Mouse (Mus musculus): ENCODE measurements around the gene Pip5k1c.

The Pip5k1c gene

DNA sequence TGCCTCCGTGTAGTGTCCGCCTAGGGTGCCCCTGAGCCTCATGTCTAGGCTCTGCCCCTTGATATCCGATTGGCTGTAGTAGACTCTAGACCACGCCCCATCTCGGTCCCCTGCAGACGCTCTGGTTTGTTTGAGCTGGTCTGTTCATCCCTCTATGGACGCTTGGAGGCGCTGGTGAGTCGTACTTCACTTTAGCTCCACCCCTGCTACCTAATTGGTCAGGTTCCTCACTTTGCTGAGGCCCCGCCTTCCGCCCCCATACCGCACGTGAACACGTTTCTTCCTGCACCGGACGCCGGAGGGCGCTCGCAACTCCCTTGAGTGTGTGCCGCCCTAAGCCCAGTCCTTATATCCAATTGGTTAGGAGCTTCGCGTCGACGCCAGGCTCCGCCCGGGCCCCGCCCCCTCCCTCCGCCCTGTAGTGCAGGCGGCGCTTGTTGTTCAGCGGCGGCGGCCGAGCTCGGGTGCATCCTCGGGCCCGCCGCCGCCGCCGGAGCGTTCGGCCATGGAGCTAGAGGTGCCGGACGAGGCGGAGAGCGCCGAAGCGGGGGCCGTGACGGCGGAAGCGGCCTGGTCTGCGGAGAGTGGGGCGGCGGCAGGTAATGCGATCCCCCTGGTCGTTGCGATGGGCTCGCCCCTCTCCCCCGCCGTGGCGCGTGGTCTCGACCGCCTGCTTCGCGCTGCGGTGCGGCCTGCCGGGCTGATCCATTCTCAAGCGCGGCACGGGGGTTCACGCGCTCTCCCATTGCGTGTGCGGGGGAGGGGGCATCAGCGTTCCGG, at the start of gene Pip5k1c:
Gene Pip5k1c, plus strand, starts transcription at position 410 of the 780 bp plus-strand sequence.
- peak; percentile 99 to 100 for DNase-seq

DNA sequence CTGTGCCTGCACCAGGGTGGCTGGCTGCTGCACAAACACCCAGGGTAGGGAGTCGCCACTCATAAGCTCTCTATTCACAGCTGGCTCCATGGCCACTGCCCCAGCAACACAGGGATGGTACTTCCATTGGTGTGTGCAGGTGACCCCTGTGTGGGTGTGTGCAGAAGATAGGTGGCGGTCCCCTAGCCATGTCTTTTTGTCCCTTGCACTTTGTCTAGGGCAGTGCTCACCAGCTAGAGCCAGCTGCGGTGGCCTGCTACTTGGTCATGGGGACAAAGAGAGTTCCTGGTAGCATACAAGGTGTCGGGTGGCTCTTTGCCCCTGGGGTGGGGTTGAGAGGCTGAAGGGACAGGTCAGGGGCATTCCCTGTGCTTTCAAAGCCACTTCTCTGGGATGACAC, 48.6 kb upstream of the Pip5k1c start:
- DNase-seq = no peak

DNA sequence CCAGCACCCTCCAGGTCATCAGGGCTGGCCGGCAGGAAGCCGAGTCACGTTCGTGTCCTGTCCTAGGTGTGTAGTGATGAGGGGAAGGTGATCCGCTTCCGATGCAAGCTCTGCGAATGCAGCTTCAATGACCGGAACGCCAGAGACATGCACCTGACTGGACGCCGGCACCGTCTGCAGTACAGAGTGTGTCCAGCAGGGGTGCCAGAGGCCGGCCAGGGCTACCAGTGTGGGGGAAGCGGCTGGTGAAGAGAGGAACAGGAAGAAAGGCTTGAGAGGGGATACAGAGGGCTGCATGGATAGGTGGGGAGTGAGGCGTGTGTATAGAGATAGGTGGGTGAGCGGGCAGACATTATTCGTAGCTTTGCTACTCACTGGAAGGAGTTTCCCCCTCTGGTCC, 48.2 kb upstream of the Pip5k1c start:
- peak; percentile 79 to 84 for DNase-seq

DNA sequence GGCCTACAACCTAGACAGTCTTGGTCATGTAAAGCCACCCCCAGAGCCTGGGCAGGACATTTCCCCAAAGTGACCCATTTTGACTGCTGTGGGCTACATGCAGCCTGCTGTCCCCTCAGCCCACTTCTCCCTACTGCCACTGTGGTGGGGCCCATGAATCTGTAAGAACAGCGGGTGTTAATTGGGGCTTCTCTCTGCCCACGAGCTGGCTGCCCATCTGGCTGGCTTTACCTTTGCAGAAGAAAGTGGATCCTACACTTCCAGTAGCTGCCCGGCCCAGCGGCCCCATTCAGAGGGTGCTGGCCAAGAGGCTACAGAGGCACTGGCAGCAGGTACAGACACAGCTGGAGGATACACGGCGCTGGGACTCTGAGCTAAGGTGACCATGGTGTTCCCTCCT, 47.6 kb upstream of the Pip5k1c start:
- DNase-seq = no peak

DNA sequence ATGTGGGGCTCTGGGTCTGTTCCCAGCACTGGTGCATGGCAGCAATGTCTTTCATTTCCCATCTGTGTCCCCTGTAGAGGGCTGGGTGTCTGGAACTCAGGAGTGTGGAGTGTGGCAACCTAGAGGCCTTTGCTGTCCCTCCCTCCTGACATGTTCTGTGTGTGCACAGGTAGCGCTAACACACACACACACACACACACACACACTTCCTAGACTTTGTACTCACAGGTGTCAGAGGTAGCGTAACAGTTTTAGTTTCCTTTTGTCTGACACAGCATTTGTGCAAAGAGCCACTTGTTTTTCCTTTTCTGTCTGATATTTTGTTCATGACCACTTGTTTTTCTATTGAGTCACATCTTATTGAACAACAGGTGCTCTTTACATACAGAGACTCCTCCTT, 45.0 kb upstream of the Pip5k1c start:
- DNase-seq = no peak

DNA sequence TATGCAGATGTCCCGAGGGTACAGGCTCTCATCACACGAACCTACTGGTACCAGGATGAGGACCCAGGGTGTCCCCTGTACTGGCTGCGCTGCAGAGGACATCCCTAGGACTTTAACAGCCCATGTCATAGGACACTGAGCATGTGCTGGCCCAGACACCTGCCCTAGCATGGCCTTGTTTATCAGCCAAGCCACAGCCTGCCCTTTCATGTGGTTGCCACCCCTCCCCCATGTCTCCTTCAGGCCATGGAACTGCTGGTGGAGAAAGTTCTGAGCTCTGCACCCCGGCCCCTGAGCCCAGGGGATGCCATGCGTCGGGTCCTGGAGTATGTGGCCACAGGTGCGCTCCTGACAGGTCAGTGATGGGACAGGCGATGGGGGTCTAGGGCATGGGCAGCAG, 43.3 kb upstream of the Pip5k1c start:
- peak in 1 of 2 experiments; percentile 25 for DNase-seq

DNA sequence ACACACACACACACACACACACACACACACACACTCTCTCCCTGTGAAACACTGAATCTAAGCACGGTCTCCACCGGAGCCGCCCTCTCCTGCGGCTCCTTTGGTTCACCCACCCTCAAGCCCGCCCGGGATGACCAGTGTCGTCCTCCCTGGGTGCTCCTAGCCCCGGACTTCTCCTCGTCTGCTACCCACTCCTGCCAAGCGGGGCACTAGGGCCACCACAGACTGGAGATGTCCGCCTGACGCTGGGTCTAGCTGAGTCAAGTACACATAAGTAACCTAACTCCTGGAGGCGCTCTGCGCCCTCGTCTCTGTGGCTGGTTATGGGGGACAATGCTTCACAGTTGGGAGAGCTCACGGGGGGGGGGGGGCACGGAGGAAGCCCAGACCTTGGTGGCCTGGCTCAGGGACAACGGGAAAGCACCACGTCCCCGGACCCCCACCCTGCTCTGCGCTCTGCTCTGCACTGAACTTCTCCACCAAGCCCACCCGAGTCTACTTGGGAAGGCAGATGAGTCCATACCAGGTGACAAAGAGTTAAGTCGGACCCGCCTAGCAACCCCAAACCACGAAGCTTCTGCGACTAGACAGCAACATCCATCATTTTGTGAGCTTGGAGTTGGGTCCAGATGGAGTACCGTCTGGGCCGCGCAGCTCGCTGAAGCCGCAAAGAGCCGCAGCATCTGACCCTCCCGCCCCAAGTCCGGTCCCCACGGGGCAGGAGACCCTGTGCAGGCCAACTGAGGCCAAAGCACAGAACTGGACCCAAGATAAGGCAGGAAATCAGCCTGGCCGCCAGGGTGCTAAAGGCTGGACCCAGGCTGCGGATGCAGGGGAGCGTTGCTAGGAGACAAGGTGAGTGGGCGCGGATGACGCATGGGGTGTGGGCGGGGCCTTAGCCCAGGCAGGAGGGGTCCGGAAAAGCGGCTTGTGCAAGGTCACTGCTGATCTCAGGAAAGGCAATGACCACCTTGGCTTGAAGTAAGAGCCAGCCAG, 40.0 kb upstream of the Pip5k1c start, which contains the start of gene Matk:
Gene Matk, plus strand, starts transcription at position 512 of the 996 bp plus-strand sequence.
- DNase-seq = peak; percentile 48 to 65

DNA sequence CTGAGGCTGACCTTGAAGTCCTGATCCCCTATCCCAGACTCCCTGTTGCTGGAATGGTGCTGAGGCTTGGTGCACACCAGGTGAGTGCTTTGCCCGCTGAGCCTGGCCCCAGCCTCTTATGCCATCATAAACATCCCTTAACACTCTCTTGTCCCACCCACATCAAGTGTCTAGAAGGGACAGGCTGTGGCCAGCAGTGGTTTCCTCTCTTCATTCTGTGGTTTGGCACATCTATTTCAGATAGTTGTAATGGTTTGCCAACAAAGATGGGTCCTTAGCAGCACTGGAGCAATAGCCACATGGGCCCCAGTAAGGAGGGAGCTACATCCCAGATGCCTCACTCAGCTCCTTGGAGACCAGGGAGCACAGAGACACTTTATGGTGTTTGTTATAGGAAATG, 37.9 kb upstream of the Pip5k1c start:
- DNase-seq = no peak

DNA sequence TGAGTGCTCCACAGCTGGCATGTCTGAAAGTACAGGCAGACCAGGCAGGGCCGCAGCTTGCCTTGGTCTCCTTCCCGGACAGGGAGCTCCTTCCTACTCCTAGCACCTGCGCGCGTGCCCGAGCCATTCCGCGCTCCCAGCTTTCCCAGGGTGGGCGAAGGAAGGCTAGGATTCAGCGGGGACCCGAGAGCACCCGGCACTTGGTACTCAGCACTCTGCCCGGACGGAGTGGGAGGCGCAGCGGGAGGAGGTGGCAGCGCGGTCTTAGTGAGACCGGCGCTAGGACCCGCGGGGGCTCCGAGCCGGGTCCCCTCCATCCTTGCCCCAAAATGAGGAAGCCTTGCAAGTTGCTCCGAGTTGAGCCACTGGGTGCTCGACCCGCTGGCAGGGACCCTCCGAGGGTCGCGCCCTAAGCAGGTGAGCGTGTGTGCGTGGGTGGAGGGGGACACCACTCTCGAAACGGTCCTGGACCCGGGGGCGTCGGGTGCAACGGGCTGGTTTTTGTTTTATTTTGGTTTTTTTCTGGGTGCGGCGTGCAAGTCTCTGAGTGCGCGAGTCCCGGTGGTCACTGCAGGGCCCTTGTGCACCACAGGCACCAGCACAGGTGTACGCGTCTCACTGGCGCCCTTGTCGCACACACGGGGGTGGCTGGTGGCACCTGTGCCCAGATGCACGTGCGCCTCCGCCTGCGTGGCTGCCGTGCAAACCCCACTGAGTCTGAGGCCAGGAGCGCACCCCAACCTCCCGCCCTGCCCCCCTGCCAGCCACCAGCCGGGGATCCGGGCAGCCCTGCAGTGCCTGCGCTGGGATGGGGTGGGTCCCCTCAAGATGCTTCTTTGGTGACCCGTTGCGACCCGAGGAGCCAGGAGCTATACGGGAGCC, 35.4 kb upstream of the Pip5k1c start:
- no peak for DNase-seq

DNA sequence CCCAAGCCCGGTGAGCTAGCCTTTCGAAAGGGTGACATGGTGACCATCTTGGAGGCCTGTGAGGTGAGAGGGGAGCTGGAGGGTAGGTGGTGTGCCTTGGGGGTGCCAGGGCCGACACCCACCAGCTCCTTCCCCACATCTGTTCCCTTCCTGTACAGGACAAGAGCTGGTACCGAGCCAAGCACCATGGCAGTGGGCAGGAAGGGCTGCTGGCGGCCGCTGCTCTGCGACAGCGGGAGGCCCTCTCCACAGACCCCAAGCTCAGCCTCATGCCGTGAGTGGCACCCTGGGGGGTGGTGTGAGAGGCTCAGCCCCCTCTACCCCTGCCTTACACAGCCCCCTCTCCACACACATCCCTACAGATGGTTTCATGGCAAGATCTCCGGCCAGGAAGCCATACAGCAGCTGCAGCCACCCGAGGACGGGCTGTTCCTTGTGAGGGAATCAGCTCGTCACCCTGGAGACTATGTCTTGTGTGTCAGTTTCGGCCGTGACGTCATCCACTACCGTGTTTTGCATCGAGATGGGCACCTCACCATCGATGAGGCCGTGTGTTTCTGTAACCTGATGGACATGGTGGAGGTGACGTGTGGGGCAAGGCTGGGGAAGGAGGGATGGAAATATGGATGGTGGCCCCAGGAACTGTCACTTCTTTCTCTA, 33.4 kb upstream of the Pip5k1c start:
- no peak for DNase-seq

DNA sequence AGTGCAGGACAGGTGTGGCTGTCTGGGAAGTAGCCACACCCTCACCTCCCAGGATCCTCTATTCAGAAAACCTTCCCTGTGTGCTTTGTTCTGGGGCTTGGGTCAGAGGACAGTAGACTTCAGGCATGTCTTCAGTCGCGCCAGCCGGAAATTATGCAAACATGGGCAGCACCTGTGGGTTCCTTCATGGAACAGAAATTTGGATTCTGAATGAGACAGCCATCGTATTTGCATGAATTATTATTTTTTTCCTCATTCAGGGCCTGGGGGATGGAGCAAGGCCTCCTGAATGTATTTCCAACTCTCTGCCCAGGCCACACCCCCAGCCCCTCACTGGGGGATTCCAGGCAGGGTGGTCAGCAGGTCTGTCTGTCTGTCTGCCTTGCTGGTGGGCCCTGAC, 31.7 kb upstream of the Pip5k1c start:
- no peak for DNase-seq

DNA sequence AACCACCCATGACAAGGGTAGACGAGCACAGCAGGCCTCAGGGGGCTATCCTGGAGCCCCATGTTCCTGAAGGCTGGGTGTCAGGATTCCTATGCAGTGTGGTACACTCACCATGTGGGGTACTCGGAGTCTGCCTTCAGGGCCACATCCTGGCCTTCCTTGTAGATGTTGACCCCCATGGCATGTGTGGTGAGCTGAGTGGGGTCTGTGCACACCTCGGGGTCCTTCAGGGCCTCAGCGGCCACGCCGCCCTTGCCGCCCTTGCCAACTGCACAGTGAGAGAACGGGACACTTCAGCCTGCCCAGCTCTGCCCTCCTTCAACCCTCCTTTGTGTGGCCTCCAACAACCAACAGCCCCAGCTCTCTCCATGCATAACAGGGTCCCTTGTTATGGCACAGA, 27.2 kb upstream of the Pip5k1c start:
- DNase-seq = no peak

DNA sequence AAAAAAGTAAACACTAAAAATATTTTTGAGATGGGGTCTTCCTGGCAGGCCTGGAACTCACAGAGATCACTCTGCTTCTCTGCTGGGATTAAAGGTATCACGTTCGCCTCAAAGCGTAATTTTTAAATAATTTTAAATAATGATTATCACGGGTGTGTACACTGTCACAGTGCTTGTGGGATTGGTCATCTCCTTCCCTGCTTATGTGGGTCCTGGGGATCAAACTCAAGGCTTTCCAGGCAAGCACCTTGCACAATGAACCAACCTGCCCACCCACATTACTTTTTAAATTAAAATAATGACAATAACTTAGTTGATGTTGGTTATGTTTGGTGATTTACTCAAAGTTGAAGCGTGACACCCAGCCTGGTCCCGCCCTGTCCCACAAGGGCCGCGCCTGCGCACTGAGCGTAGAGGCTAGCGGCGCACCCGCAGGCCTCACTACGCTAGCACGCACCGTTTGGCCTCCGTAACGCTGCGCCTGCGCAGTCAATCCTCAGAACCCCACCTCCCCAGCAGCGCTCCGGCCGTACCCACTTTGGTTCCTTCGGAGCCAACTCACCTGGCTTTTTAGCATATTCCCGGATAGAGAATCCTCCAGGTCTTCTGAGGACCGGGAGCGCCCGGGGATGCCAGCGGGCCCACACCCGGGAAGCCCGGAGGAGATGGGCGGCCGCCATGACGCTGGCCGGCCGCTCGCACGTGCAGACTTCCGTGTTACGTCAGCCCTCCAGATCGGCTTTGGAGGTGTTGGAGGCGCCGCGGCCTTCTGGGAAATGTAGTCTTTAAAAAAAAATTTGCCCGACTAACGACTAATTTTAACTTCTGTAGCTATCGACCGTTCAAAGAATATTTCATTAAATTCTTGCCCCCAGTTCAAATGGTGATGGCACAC, 26.3 kb upstream of the Pip5k1c start, which contains the start of the genes Mrpl54 and Apba3:
Gene Mrpl54, minus strand, starts transcription at position 724 of the 895 bp plus-strand sequence.
Gene Apba3, plus strand, starts transcription at position 750 of the 895 bp plus-strand sequence.
- DNase-seq = peak; percentile 97 to 98

DNA sequence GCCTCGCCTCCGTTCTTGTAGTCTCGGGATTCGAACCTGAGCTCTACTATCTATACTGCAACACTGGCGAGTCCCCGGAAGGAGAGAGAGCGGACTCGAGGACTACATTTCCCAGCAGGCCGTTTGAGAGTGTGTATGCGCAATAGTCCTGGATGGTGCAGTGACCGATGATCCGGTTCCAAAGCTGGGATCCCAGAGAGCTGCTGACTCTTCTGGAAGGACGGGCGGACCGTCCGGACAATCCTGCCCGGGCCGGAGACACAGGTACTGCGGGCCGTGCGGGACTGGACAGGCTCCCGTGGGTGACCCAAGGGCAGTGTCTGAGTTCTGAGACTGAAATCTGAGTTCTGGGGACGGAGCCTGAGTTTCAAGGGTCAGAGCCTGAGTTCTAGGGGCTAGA, 24.7 kb upstream of the Pip5k1c start:
- DNase-seq = peak; percentile 91 to 95

DNA sequence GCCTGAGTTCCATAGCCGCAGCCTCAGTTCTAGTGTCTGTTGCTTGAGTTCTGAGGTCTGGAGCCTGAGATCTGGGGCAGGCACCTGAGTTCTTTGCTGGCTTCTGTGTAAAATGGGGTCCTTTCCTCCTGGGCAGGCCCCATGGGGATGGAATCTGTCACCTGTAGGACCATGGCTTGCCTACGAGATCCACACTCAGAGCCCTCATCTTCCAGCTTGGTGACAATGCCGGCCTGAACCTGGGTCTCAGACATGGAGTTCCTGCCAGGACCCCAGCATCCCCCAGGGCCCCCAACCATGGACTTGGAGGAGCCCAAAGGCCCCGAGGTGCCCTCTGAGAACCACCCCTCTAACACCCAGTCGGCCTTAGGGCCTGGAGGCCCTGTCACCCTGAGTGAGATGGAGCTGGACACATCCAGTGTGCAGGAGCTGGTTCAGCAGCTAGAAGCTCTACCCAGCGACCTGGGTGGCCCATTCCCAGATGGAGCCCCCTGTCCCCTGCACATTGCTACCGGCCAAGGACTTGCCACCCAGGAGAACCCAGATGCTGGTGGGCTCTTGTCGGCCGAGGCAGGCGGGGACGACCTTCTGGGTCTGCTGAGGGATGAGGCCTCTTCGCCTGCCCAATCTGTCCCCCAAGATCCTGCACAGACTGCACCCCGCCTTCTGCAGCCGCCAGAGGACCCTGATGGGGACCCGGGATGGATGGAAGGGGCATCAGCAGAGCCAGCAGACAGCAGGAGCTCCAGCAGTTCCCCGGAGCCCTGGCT, 23.9 kb upstream of the Pip5k1c start:
- DNase-seq = no peak

DNA sequence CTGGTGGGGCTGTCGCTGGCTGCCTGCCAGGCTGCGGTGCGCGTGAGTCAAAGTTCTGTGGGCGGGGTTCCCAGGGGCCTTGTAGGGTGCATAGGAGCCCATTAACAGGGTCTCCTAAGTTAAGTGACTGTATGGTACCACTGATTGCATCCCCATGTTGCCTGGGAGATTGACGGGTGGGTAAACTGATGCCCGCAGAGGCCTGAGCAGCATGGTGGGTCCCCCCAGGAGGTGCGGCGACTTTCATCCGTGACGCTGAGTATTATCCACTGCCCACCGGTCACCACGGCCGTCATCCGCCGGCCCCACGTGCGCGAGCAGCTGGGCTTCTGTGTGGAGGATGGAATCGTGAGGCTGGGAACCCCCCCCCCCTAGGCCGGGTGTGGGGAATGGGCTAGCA, 20.4 kb upstream of the Pip5k1c start:
- DNase-seq = no peak

DNA sequence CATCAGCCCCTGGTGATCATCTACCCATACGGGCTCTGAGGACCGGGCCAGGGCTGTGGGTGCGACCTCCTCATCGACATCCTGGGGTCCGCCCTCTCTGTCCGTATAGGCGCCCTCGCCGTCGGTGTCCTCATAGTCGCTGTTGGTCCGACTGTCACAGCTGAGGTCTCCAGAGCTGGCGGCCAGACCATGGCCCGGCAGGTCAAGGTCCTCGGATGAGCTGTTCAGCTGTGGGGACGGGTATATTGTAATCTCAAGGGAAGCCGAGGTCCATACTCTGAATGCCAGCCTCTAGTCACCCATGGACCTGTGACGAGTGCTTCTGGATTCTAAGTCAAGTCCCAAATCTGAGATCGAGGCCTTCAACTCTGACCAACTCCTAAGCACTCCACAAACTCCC, 18.9 kb upstream of the Pip5k1c start:
- no peak for DNase-seq

DNA sequence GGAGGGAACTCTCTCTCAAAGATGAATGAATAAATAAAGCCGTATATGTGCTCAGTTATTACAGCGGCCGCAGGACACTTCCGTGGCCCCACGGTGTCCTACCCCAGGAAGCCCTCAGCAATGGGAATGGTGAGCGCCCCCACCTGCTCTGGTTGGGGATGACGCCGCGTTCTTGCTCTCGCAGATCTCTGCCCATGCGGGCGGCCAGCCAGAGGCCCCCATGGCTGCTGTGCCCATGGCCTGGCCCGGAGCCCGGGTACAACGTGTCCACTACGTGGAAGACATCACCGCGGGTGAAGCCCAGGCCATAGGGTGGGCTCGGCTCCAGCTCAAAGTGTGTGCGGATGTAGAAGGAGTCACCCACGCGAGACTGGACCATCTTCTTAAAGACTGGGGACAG, 15.1 kb upstream of the Pip5k1c start:
- DNase-seq = no peak

DNA sequence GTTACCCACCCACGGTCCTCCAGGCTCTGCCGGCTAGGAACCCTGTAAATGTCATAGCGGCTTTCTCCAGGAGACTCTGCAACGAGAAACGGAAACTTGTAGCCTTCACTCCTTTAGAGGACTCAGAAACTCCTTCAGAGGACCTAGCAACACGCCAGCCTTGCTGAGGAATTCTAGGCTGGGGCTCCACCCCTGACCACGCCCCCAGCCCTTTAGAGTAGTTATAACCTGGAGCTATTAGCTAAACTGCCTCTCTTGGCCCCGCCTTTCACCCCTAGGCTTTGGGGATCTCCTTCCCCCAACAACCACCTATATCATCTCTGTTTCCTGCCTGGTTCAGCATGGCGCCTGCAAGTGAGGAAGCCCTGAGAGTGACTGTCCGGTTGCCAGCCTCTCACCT, 13.3 kb upstream of the Pip5k1c start:
- DNase-seq = no peak

DNA sequence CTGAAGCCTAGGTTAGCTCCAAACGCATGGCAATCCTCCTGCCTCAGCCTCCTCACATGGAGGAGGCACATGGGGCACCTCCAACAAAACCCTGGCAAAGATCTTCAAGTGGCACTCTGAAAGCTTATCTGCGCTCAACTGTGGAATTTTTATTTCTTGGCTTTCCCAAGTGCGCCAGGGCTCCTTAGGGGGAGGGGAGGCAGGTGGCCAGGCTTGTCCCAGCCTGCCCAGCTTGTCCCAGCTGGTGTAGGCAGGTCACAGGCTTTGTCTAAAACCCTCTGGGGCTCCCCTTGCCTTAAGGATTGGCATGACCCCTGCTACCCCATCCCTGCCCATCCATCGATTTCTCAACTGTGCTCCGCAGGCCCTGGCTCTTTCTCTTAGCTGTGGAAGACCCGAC, 8.6 kb upstream of the Pip5k1c start:
- DNase-seq = peak in 1 of 2 experiments; percentile 75

All from kidney, postnatal 25 days (tissue).